Mouse (Mus musculus) kidney, postnatal 36 days (tissue): Measurements from ENCODE around the gene Gm10638.

Experiments
- DNase-seq, 2 experiments: peaks; one replicate each; pipeline ENCODE4 v3.0.0; 2021 to 2022; ENCODE audit warnings: mixed read lengths in 2 of 2

Gm10638 gene

GRCm38 (mm10) chr8:86740899-86741298 lies 4.6 kb upstream of the Gm10638 start:
- DNase-seq = no peak

DNA sequence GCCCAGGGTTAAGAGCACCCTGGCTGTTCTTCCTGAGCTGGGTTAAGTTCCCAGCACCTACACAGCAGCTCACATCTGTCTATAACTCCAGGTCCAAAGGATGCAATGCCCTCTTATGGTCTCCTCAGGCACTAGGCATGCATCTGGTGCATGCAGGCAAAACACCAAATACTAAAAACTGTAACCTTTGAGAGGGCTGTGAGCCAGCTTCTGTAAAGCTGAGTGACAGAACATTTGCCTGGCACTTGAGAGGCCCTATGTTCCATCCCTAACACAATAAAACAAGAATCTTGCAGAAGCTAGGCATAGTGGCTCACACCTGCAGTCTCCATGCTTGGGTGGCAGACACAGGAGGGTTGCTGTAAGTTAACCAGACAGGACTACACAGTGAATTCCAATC lies 3.9 kb upstream of the Gm10638 start:
- DNase-seq = no peak

GRCm38 (mm10) chr8:86742605-86743345 lies 2.7 kb upstream of the Gm10638 start:
- no peak for DNase-seq

DNA sequence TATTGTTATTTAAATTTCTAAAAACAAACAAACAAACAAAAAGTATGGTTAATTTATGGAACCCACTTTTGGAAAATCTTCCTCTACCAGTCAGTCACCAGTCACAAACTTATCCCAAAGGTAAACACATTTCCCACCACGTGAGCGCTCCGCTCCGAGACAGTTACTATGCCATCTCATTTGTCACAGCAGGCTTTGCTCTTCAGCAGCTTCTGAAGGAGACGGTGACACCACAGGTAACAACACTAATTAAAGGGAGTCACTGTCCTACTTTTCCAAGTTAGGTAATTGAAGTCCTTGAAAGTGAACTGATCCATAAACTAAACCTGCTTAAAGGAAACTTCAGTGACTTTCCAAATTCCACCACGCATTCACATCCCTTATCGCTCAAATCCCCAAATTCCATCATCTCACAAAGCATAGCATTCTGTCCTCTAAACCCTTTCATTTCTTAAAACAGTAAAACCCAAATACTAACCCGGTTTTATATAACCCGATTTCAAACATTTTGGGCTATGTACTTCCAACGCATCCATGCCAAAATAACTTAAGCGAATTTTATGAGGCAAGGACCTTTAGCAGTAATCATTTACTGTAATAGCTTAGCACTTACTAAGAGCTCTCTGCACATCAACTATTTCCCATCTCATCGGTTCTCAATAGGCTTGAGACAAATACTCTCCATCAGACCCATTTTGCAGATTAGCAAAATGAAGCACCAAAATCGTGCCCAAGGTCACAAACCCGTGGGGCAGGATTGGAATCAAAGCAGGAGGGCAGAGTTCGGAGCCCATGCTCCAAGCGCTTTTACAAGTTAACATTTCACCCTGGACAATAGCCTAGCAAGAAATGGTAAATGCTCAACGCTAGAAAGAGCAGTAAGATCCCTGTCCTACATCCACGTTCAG lies 932 bp upstream of the Gm10638 start:
- peak; percentile 49 to 52 for DNase-seq

DNA sequence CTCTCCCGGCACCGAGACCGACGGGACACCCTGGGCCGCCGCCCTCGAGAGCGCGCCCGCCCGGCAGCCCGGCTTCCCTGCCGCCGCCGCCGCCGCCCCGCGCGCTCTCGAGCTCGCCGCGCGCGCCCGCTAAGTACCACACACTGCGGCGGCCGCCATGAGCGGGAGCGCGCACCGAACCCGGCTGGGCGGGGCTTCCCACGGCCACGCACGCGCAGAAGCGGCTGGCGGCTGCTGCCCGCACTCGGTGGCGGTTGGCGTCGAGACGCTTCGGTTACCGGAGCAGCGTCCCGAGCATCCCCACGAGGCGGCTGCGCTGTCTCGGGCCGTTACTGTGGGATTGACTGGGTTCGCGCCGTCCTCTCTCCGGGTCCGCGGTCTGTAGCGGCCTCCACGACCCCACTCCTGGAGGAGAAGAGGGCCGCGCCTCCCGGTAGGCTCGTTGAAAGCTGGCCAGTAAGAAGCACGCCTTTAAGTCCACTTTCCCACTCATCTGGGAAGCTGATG lies 489 bp downstream of the Gm10638 start:
- peak; percentile 94 to 97 for DNase-seq

- peak in 1 of 2 experiments; percentile 57 for DNase-seq
Measured at GRCm38 (mm10) chr8:86746511-86746910, 1.0 kb downstream of the Gm10638 start.

- no peak for DNase-seq
Measured at GRCm38 (mm10) chr8:86749842-86750241, 4.3 kb downstream of the Gm10638 start.

DNA sequence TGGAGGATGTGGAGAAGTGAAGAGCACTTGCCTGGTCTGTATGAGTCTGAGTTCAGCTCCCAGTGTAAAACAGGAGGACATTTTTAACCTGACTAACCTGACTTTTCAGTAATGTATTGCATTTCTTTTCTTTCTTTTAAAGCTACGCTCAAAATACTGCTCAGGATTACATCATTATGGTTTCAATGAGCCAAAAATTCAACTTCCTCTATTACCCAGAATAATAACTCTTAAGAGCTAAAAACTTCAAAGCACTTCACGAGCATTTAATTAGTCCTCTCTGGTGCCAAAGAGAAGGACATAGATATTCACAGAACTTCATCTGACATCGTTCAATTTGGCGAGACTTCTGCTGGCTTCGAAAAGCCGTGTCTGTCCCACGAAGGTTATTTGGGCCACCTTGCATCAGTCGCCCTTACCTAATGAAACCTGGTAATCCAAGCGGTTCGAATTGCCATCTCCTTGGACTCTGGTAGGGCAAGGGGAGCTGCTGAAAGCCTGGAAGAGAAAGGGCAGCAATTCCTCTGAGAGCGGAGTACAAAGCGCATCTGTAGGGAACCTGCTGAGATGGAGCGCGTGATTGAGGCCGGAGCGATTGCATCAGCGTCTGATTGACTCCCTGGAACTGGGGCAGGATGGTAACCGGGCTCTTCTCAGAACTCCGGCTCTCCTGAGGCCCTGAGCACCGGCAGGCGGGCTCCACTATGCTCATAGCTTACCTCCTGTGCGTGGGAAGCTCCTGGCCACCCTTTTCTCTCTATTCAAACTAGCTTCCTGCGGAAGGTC lies 11.6 kb downstream of the Gm10638 start:
- DNase-seq = peak; percentile 73 to 79

GRCm38 (mm10) chr8:86758651-86759050 lies 13.2 kb downstream of the Gm10638 start:
- DNase-seq = no peak

DNA sequence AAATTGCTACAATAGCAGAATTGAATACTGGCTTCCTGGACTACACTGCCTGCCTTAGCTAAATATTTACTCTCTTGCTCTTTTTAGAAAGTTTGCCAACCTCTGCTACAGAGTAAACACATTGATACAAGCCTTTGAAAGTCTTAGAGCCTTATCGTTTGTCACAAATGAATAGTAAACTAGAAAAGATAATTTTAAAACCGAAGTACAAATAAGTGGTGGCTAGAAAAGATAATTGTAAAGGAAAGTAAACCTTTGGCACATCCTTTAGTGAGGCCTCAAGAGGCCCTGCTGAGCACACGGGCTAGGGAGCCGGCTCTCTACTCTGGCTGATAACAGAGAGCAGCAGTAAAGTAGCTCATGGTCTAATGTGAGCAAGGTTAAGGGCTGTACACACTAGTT lies 13.6 kb downstream of the Gm10638 start:
- DNase-seq = no peak

- peak in 1 of 2 experiments; percentile 13 for DNase-seq
Measured at GRCm38 (mm10) chr8:86760746-86761145, 15.2 kb downstream of the Gm10638 start.

DNA sequence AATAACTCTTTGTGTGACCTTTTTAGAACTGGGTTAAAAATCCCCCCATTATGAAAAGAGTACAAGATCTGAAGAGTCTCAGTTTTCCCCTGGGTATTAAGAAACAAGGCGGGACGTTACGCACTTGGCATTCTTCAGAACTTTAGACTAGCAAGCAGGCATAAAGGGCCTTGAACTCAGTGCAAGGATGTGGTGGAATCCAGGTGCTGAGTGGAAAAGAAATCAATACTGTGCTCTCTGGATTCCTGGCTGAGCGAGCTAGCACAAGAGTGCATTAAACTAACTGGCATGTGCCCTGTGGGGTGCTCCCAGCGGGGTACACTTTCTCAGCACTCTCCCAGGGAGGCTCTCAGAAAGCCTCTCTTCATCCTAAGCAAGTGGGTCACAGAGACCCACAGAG lies 17.3 kb downstream of the Gm10638 start:
- DNase-seq = no peak

DNA sequence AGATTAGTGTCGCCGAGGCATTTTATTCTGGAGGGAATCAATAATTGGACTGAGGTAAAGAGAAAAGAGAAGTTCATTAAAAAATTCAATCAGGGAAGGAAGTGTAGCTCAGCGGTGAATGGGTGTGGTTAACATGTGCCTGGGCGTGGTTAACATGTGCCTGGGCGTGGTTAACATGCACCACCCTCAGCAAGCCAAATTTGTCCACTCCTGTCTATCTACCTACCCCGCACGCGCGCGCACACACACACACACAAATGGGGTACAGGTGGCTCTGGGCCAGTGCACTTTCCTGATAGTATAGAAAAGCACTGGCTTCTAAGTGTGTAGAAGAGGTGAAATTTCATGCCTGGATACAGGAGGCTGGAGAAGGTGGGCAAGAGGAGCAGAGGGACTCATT lies 19.7 kb downstream of the Gm10638 start:
- DNase-seq = no peak

DNA sequence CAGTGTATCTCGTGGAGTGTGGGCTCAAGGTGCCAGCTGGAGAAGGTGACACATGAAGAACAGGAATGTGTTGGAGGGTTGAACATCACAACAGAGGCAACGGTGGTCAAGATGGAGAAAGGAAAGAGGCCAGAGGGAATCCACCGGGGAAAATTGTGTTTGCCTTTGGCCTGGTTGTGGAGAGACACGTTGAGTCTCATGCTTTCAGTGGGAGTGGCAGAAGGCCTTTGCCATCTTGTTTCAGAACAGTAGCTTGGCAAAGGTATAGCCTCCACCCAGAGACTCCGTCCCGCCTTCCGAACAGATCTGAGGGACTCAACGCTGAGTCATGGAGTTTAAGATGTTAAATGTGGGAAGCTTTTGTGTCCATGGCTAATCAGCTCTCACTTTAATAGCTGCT lies 20.2 kb downstream of the Gm10638 start:
- no peak for DNase-seq

DNA sequence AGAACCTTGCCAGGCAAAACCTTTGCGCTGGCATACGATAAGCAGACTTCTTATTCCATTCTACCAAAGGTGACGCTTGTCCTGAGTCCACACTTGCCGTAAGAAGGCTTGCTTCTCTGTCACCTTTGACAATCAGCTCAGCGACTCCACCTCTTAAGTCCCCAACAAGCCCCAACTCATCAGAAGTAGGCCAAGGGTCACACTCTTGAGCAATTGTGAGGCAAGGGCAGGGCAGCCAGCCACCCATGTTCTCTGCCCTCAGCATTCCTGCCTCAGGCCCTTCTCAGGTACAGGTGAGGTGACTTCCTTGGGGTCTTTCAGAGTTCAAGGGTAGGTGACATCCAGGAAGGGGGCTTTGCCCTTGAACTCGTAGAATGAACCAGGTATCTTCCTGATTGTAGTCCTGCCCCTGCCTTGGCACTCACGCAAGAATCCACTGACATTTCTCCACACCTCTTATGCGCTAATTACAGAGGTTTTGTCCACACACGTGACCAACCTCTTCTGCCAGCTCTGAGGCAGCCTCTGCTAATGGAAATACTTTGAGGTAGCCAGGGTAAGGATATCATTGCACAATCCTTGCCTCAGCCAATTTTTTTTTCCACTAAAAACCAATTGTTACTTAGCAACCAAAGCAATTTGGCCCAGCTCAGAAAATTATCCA lies 21.2 kb downstream of the Gm10638 start:
- DNase-seq = peak; percentile 56 to 59

DNA sequence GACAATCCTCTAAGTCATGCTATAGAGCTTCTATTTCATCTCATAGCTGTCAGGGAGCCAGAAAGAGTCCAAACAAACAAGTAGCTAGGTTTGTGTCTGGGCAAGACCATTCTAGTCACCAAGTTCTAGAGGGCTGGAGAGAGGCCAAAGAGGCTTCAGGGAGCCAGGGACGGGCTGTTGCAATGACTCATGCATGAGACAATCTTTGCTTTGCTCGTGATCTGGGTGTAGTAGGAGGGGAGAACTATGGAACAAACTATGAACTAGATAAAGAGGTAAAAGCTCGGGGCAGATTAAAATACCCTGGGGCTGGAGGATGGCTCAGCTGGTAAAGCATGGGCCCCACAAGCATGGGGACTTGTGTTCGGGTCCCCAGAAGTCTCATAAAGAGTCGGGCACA lies 23.0 kb downstream of the Gm10638 start:
- peak in 1 of 2 experiments; percentile 39 for DNase-seq

DNA sequence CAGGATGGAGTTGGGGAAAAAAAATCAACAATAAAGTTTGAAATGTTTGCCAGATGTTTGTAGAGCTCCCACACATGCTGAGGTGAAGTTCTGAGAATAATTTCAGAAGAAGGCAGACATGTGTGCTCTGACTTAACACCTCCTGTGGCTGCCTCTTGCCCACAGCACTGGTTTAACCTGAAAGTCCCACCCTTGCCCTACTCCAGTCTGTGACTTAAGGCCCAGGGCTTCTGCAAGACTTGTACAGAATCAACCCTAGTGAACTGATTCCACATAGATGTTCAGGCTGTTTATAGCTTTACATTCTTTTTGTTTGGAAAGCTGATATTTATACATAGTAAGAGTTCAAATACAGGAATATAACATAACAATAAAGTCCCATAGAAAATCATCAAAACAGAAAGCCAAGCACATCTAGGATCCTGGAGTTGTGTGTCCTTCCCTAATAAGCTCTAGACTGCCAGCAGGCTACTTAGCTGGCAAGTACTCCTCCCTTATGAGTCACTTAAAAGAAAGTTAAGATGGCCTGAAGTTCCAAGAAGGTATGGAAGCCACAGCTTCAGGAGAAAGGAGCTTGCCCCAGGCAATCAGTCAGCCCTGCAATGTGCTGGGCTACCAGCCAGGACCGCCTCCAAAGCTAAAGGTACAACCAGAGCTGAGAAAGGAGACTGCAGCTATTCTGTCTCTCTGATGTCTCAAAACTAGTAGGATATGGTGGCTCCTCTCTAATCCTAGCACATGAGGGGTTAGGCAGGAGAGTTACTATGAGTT lies 24.6 kb downstream of the Gm10638 start:
- peak; percentile 60 to 81 for DNase-seq

DNA sequence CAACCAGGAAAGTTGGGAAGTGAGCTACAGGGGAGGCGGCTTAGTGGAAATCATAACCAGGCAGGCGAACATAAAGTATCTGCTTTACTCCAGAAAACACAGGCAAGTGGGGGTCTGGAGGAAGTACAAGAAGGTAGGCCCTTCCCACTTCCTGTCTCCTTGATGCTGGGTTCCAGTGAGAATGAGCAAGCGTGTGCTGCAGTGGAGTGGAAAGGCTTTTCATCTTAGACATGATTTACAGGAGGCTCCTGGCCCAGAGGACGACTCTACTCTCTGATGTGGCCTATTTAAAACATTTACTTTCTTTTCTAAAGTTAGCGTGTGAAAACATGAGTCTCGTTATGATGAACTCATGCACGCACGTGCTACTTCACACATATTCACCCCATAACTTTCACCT lies 33.7 kb downstream of the Gm10638 start:
- DNase-seq = no peak

DNA sequence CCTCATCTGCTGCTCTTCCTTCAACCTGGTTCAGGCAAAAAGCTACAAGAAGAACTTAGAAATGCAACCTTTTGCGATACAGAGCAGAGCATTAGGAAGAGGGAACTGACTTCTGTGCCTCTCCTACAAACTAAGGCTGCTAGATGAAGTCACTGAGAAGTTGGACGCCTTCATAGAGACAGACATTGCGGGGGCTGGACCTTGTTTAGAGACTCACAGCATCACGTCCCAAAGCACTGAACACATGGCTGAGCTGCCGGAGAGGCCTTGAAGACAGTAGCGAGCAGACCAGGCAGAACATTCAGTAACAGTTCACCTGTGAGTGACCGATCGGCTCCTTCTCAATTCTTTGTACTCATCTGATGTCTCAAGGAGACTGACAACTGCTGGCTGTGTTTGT lies 35.6 kb downstream of the Gm10638 start:
- DNase-seq = no peak

DNA sequence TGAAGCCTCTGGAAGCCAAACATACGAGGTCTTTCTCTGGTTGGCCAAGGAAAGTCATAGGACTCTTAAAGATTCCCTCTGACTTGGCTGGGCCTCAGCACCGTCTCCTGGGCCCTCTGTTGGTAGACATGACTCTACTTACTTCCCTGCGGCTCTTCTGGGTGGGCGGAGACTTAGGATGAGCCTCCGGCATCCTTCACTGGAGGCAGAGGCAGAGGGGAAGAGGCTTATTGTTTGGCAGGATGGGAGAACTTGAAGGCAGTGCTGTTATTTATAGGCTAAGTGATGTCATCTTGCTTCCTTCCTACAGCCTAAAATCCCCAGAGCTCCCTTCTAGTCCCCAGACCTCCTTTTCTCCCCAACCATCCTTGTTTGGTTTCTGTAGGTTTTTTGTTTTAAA lies 41.0 kb downstream of the Gm10638 start:
- DNase-seq = peak; percentile 47 to 51

DNA sequence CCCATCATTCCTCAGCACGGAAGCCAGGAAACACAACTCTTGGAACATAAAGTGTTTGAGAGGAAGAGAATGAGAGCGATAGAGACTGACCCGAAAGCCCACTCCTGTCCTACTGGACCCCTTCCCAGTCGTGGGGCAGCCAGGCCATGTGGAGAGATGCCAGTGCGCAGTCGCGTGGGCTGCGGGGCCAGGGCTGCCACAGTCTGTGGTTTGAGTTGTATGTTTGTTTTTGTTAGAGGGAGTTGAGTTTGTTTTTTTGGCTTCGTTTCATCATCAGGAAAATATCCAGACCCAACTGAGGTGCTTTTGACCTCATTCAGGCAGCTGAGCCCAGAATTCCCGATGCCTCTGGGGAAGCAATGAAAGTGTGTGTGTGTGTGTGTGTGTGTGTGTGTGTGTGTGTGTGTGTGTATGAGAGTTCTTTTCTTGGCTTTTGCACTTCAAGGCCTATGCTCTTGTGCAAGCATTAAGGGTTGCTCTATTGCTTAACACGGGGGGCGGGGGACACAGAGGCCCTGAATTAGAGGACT lies 42.5 kb downstream of the Gm10638 start:
- peak; percentile 43 to 55 for DNase-seq
